Mouse (Mus musculus): ENCODE data around the gene Fbxw8.

GRCm38 (mm10) chr5:118045385-118045784 is 109.9 kb downstream of the Fbxw8 start:
- TF ChIP-seq CTCF (IDR thresholded peaks at IDR 0.05; ENCODE audit: low read depth) (no peak), EP300 (IDR thresholded peaks at IDR 0.05; ENCODE audit: low read depth) (no peak)

All from liver, embryonic 14.5 days (tissue).